Mouse (Mus musculus): Measurements from ENCODE around the gene Xylt2. TPM values are rescaled to one million over a fixed set of nuclear protein-coding genes. Genes with fewer than 3 reads are reported as not detected.
"Not testable (repeated sequence)": the region's sequence is repeated elsewhere in the genome, so short reads cannot be mapped to it uniquely, and the experiment has no call there.

The Xylt2 gene
- total RNA-seq, 1 experiment, result 58.0 TPM

- in situ Hi-C loops (cut with MboI; ENCODE audit: low sequenced_read_pairs in 2 of 2, unreplicated experiment in 2 of 2), result no loop called here
- TF ChIP-seq ZC3H11A (IDR thresholded peaks at IDR 0.05; ENCODE audit: borderline replicate concordance, low read depth, low read length) (no peak), MAFK (IDR thresholded peaks at IDR 0.05; ENCODE audit: insufficient read depth, low read depth, low read length) (no peak), CHD2 (IDR thresholded peaks at IDR 0.05; ENCODE audit: low read depth, low read length) (no peak; the same call in 1 of the 2 replicates), HCFC1 (IDR thresholded peaks at IDR 0.05; ENCODE audit: borderline replicate concordance, insufficient read depth, low read length) (peak; percentile 70; the same call in 1 of the 2 replicates), ZNF384 (IDR thresholded peaks at IDR 0.05; ENCODE audit: low read depth, low read length) (no peak)
- DNase-seq (ENCODE audit: low read depth, low spot score), result peak; percentile 70
- Histone ChIP-seq H3K27ac (ENCODE audit: insufficient read depth, low read depth, low read length, poor library complexity, severe bottlenecking) (peak within 1 kb of the TSS; percentile 98), H3K9ac (ENCODE audit: insufficient read depth, low read depth, low read length, poor library complexity, severe bottlenecking) (peak within 1 kb of the TSS; percentile 98), H3K4me3 (ENCODE audit: insufficient read depth in 1 of 2, low read depth in 1 of 2, low read length in 2 of 2, poor library complexity in 1 of 2, severe bottlenecking in 1 of 2) (peak within 1 kb of the TSS; percentile 78 to 94), H3K9me3 (ENCODE audit: control insufficient read depth, insufficient read depth, low read depth, low read length) (no peaks in the 10 kb centered on the region), H3K36me3 (ENCODE audit: control insufficient read depth, insufficient read depth, low read length, poor library complexity, severe bottlenecking) (peaks cover 19% of the 10 kb centered on the region), H3K4me1 (ENCODE audit: control insufficient read depth in 2 of 2, insufficient read depth in 2 of 2, low read length in 2 of 2, poor library complexity in 1 of 2) (peaks cover 0 to 6% of the 10 kb centered on the region in 2 experiments; a peak in 1 of 4 replicates)
These were observed 23.5 kb downstream of the Xylt2 start, which contains the start of the genes Mrpl27 and Eme1 for GRCm38 (mm10) chr11:94653663-94654436. Gene Mrpl27 (plus strand): TSS chr11:94653767. Gene Eme1 (minus strand): TSS chr11:94653964.

- no peaks in the 10 kb centered on the region for H3K9me3 ChIP-seq (ENCODE audit: control insufficient read depth, insufficient read depth, low read depth, low read length)
- no peak for DNase-seq (ENCODE audit: low read depth, low spot score)
- TF ChIP-seq MAFK (IDR thresholded peaks at IDR 0.05; ENCODE audit: insufficient read depth, low read depth, low read length), result no peak
- TF ChIP-seq ZC3H11A (IDR thresholded peaks at IDR 0.05; ENCODE audit: borderline replicate concordance, low read depth, low read length), result 0 out of 2 replicates have a peak, but pooled peaks have one; percentile 3
- H3K4me3 ChIP-seq (ENCODE audit: insufficient read depth in 1 of 2, low read depth in 1 of 2, low read length in 2 of 2, poor library complexity in 1 of 2, severe bottlenecking in 1 of 2), result peak overlapping the region; percentile 78 to 94
- in situ Hi-C loops (cut with MboI; ENCODE audit: low sequenced_read_pairs in 2 of 2, unreplicated experiment in 2 of 2), result no loop called here
- no peak overlapping the region; the same call in 1 of the 2 replicates for H3K27ac ChIP-seq (ENCODE audit: insufficient read depth, low read depth, low read length, poor library complexity, severe bottlenecking)
- peaks cover 22% of the 10 kb centered on the region for H3K36me3 ChIP-seq (ENCODE audit: control insufficient read depth, insufficient read depth, low read length, poor library complexity, severe bottlenecking)
- H3K9ac ChIP-seq (ENCODE audit: insufficient read depth, low read depth, low read length, poor library complexity, severe bottlenecking), result peak overlapping the region; percentile 98
- H3K4me1 ChIP-seq (ENCODE audit: control insufficient read depth in 2 of 2, insufficient read depth in 2 of 2, low read length in 2 of 2, poor library complexity in 1 of 2), result peaks cover 0 to 6% of the 10 kb centered on the region in 2 experiments; a peak in 1 of 4 replicates
These were observed 24.3 kb downstream of the Xylt2 start for GRCm38 (mm10) chr11:94652973-94653372.

DNA sequence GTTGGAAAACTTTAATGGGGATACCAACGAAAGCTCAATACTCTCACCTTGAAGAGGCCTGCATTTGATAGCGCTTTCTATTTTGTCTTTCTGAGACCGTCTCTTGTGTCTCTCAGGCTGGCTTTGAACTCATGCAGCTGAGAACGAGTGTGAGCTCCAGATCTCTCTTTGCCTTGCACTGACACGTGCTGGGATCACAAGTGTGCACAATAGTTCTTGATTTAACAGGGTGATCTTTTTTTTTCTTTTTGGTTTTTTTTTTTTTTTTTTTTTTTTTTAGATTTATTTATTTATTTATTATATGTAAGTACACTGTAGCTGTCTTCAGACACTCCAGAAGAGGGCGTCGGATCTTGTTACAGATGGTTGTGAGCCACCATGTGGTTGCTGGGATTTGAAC lies 26.1 kb downstream of the Xylt2 start:
- H3K9me3 ChIP-seq (ENCODE audit: control insufficient read depth, insufficient read depth, low read depth, low read length), result not testable (repeated sequence)

GRCm38 (mm10) chr11:94646457-94646856 lies 30.9 kb downstream of the Xylt2 start:
- DNase-seq (ENCODE audit: low read depth, low spot score), result no peak
- no peak overlapping the region for H3K9ac ChIP-seq (ENCODE audit: insufficient read depth, low read depth, low read length, poor library complexity, severe bottlenecking)
- H3K27ac ChIP-seq (ENCODE audit: insufficient read depth, low read depth, low read length, poor library complexity, severe bottlenecking), result no peak overlapping the region
- no peak overlapping the region for H3K4me3 ChIP-seq (ENCODE audit: insufficient read depth in 1 of 2, low read depth in 1 of 2, low read length in 2 of 2, poor library complexity in 1 of 2, severe bottlenecking in 1 of 2)
- peaks cover 67% of the 10 kb centered on the region for H3K36me3 ChIP-seq (ENCODE audit: control insufficient read depth, insufficient read depth, low read length, poor library complexity, severe bottlenecking)
- in situ Hi-C loops (cut with MboI; ENCODE audit: low sequenced_read_pairs in 2 of 2, unreplicated experiment in 2 of 2), result no loop called here
- TF ChIP-seq CHD2 (IDR thresholded peaks at IDR 0.05; ENCODE audit: low read depth, low read length), result no peak
- TF ChIP-seq MAFK (IDR thresholded peaks at IDR 0.05; ENCODE audit: insufficient read depth, low read depth, low read length), result no peak
- TF ChIP-seq ZC3H11A (IDR thresholded peaks at IDR 0.05; ENCODE audit: borderline replicate concordance, low read depth, low read length), result no peak
- TF ChIP-seq ZNF384 (IDR thresholded peaks at IDR 0.05; ENCODE audit: low read depth, low read length), result no peak
- TF ChIP-seq HCFC1 (IDR thresholded peaks at IDR 0.05; ENCODE audit: borderline replicate concordance, insufficient read depth, low read length), result no peak
- no peaks in the 10 kb centered on the region for H3K9me3 ChIP-seq (ENCODE audit: control insufficient read depth, insufficient read depth, low read depth, low read length)
- 0 out of 4 replicates have a peak, but pooled peaks cover 0 to 3% of the 10 kb centered on the region in 2 experiments for H3K4me1 ChIP-seq (ENCODE audit: control insufficient read depth in 2 of 2, insufficient read depth in 2 of 2, low read length in 2 of 2, poor library complexity in 1 of 2)

More for the DNA sequence above, 26.1 kb downstream of the Xylt2 start:
- in situ Hi-C loops (cut with MboI; ENCODE audit: low sequenced_read_pairs in 2 of 2, unreplicated experiment in 2 of 2); H3K9ac ChIP-seq (ENCODE audit: insufficient read depth, low read depth, low read length, poor library complexity, severe bottlenecking); H3K4me1 ChIP-seq (ENCODE audit: control insufficient read depth in 2 of 2, insufficient read depth in 2 of 2, low read length in 2 of 2, poor library complexity in 1 of 2); H3K27ac ChIP-seq (ENCODE audit: insufficient read depth, low read depth, low read length, poor library complexity, severe bottlenecking); H3K4me3 ChIP-seq (ENCODE audit: insufficient read depth in 1 of 2, low read depth in 1 of 2, low read length in 2 of 2, poor library complexity in 1 of 2, severe bottlenecking in 1 of 2); DNase-seq (ENCODE audit: low read depth, low spot score): not testable (repeated sequence)
- peaks cover 34% of the 10 kb centered on the region for H3K36me3 ChIP-seq (ENCODE audit: control insufficient read depth, insufficient read depth, low read length, poor library complexity, severe bottlenecking)
